Mouse (Mus musculus) hindbrain, embryonic 15.5 days (tissue): ENCODE data around the gene I830077J02Rik. TPM values are rescaled to one million over a fixed set of nuclear protein-coding genes. Genes with fewer than 3 reads are reported as not detected.
"Not testable (repeated sequence)": the region's sequence is repeated elsewhere in the genome, so short reads cannot be mapped to it uniquely, and the experiment has no call there.

Experiments used
- ATAC-seq: fragments of 200-750 bp; cut with Nextera tagmentation; 2 replicates; pipeline ENCODE4 v1.8.0; 2017; ENCODE audit warnings: low read depth, moderate number of reproducible peaks, moderate TSS enrichment; ENCODE audit not compliant: low FRiP score
- H3K27ac ChIP-seq: fragments of 300-500 bp; sonication (generic); replicated peaks from 2 replicates; pipeline ENCODE4 v1.5.1; 2015; ENCODE audit warnings: mild to moderate bottlenecking, inconsistent platforms
- H3K27me3 ChIP-seq: fragments of 300-500 bp; sonication (generic); 2 replicates; pipeline ENCODE4 v1.6.1; 2015; ENCODE audit warnings: control low read depth, inconsistent platforms
- H3K36me3 ChIP-seq: fragments of 300-500 bp; sonication (generic); 2 replicates; pipeline ENCODE4 v1.6.1; 2015; ENCODE audit warnings: control low read depth, inconsistent platforms
- H3K4me1 ChIP-seq: fragments of 300-500 bp; sonication (generic); replicated peaks from 2 replicates; pipeline ENCODE4 v1.6.1; 2015; ENCODE audit warnings: control low read depth, inconsistent platforms
- H3K4me2 ChIP-seq: fragments of 300-500 bp; sonication (generic); 2 replicates; pipeline ENCODE4 v1.6.1; 2015; ENCODE audit warnings: moderate library complexity, mild to moderate bottlenecking, inconsistent platforms
- H3K4me3 ChIP-seq: fragments of 300-500 bp; sonication (generic); 2 replicates; pipeline ENCODE4 v1.5.1; 2015; ENCODE audit warnings: mild to moderate bottlenecking, inconsistent platforms
- H3K9ac ChIP-seq: fragments of 300-500 bp; sonication (generic); 2 replicates; pipeline ENCODE4 v1.6.1; 2015; ENCODE audit warnings: inconsistent platforms
- H3K9me3 ChIP-seq: fragments of 300-500 bp; sonication (generic); 2 replicates; pipeline ENCODE4 v1.6.1; 2016; ENCODE audit warnings: control low read depth, inconsistent platforms
- WGBS: fragments of 180-500 bp; shearing (Covaris S2); methylation state at CpG from one replicate; pipeline ENCODE4 v1.1.7; 2015; 5-methylcytosine and 5-hydroxymethylcytosine counted together
- polyA plus RNA-seq: library from polyadenylated mRNA; unstranded; fragments of >200 nt; fragmentation: Nextera tagmentation; extraction: Ambion mirVana; gene quantifications from 2 replicates; pipeline ENCODE4 v1.2.1, GENCODE M21; 2015

The I830077J02Rik gene
- polyA plus RNA-seq, 1 experiment from 2014 or later = 0.17 TPM

- no peak for ATAC-seq
- H3K27me3 ChIP-seq = no peaks in the 10 kb centered on the region
- no peak overlapping the region for H3K9ac ChIP-seq
- WGBS = 69% methylated on average over 10 of the region's 10 CpGs
- no peaks in the 10 kb centered on the region for H3K4me1 ChIP-seq
- H3K36me3 ChIP-seq = no peaks in the 10 kb centered on the region
- no peak overlapping the region for H3K4me2 ChIP-seq
- H3K4me3 ChIP-seq = no peak overlapping the region
- H3K27ac ChIP-seq = no peak overlapping the region
- H3K9me3 ChIP-seq = no peaks in the 10 kb centered on the region
These were observed 14.7 kb downstream of the I830077J02Rik start for GRCm38 (mm10) chr3:105917656-105918354.

- H3K4me3 ChIP-seq, H3K27me3 ChIP-seq, H3K27ac ChIP-seq, H3K9ac ChIP-seq, H3K36me3 ChIP-seq, H3K4me1 ChIP-seq, H3K4me2 ChIP-seq, H3K9me3 ChIP-seq, ATAC-seq: not testable (repeated sequence)
These were observed 16.0 kb downstream of the I830077J02Rik start for GRCm38 (mm10) chr3:105916455-105916854.

- no peak overlapping the region for H3K9ac ChIP-seq
- H3K4me3 ChIP-seq = no peak overlapping the region
- H3K9me3 ChIP-seq = no peaks in the 10 kb centered on the region
- no peaks in the 10 kb centered on the region for H3K4me1 ChIP-seq
- no peak overlapping the region for H3K4me2 ChIP-seq
- H3K36me3 ChIP-seq = no peaks in the 10 kb centered on the region
- no peak overlapping the region for H3K27ac ChIP-seq
- H3K27me3 ChIP-seq = no peaks in the 10 kb centered on the region
- 60% methylated on average over 1 of the region's 1 CpGs for WGBS
- ATAC-seq = no peak
These were observed 17.2 kb downstream of the I830077J02Rik start for GRCm38 (mm10) chr3:105915281-105915680.

GRCm38 (mm10) chr3:105913839-105914681 is 18.4 kb downstream of the I830077J02Rik start:
- 80% methylated on average over 10 of the region's 10 CpGs for WGBS
- no peak overlapping the region for H3K4me3 ChIP-seq

GRCm38 (mm10) chr3:105912097-105912880 is 20.2 kb downstream of the I830077J02Rik start:
- H3K27ac ChIP-seq = no peak overlapping the region
- H3K9me3 ChIP-seq = no peaks in the 10 kb centered on the region
- no peak overlapping the region for H3K4me2 ChIP-seq
- no peak for ATAC-seq
- no peaks in the 10 kb centered on the region for H3K27me3 ChIP-seq
- H3K36me3 ChIP-seq = no peaks in the 10 kb centered on the region
- WGBS = 88% methylated on average over 9 of the region's 9 CpGs
- no peak overlapping the region for H3K9ac ChIP-seq
- no peaks in the 10 kb centered on the region for H3K4me1 ChIP-seq
- H3K4me3 ChIP-seq = no peak overlapping the region

More at GRCm38 (mm10) chr3:105913839-105914681, 18.4 kb downstream of the I830077J02Rik start:
- Histone ChIP-seq H3K4me2 (no peak overlapping the region), H3K36me3 (no peaks in the 10 kb centered on the region), H3K9ac (no peak overlapping the region), H3K27ac (no peak overlapping the region), H3K27me3 (no peaks in the 10 kb centered on the region), H3K4me1 (no peaks in the 10 kb centered on the region), H3K9me3 (no peaks in the 10 kb centered on the region)
- no peak for ATAC-seq

GRCm38 (mm10) chr3:105910519-105911190 is 21.8 kb downstream of the I830077J02Rik start:
- ATAC-seq = no peak
- H3K4me1 ChIP-seq = no peaks in the 10 kb centered on the region
- no peaks in the 10 kb centered on the region for H3K9me3 ChIP-seq
- no peak overlapping the region for H3K9ac ChIP-seq
- H3K4me2 ChIP-seq = no peak overlapping the region
- WGBS = 76% methylated on average over 11 of the region's 11 CpGs
- H3K36me3 ChIP-seq = no peaks in the 10 kb centered on the region
- H3K27me3 ChIP-seq = no peaks in the 10 kb centered on the region
- H3K27ac ChIP-seq = no peak overlapping the region
- H3K4me3 ChIP-seq = no peak overlapping the region

- no peaks in the 10 kb centered on the region for H3K36me3 ChIP-seq
- H3K27ac ChIP-seq = no peak overlapping the region
- no peak overlapping the region for H3K4me3 ChIP-seq
- 98% methylated on average over 4 of the region's 4 CpGs for WGBS
- no peaks in the 10 kb centered on the region for H3K9me3 ChIP-seq
- no peaks in the 10 kb centered on the region for H3K4me1 ChIP-seq
- H3K27me3 ChIP-seq = no peaks in the 10 kb centered on the region
- no peak for ATAC-seq
- H3K4me2 ChIP-seq = no peak overlapping the region
- no peak overlapping the region for H3K9ac ChIP-seq
These were observed 23.5 kb downstream of the I830077J02Rik start for GRCm38 (mm10) chr3:105908976-105909375.

GRCm38 (mm10) chr3:105907956-105908655 is 24.4 kb downstream of the I830077J02Rik start:
- no peaks in the 10 kb centered on the region for H3K4me1 ChIP-seq
- no peak overlapping the region for H3K4me3 ChIP-seq
- ATAC-seq = no peak
- H3K4me2 ChIP-seq = no peak overlapping the region
- no peak overlapping the region for H3K27ac ChIP-seq
- no peak overlapping the region for H3K9ac ChIP-seq
- no peaks in the 10 kb centered on the region for H3K36me3 ChIP-seq
- WGBS = 43% methylated on average over 9 of the region's 9 CpGs
- H3K9me3 ChIP-seq = no peaks in the 10 kb centered on the region
- no peaks in the 10 kb centered on the region for H3K27me3 ChIP-seq

- WGBS = 93% methylated on average over 9 of the region's 9 CpGs
- Histone ChIP-seq H3K36me3 (no peaks in the 10 kb centered on the region), H3K4me3 (no peak overlapping the region), H3K27ac (no peak overlapping the region), H3K9ac (no peak overlapping the region), H3K4me1 (no peaks in the 10 kb centered on the region), H3K27me3 (no peaks in the 10 kb centered on the region), H3K9me3 (no peaks in the 10 kb centered on the region), H3K4me2 (no peak overlapping the region)
- no peak for ATAC-seq
These were observed 27.7 kb downstream of the I830077J02Rik start for GRCm38 (mm10) chr3:105904721-105905120.

- WGBS = 85% methylated on average over 4 of the region's 4 CpGs
- H3K27me3 ChIP-seq = no peaks in the 10 kb centered on the region
- no peaks in the 10 kb centered on the region for H3K4me1 ChIP-seq
- H3K4me2 ChIP-seq = no peak overlapping the region
- H3K9me3 ChIP-seq = no peaks in the 10 kb centered on the region
- ATAC-seq = no peak
- H3K27ac ChIP-seq = no peak overlapping the region
- no peak overlapping the region for H3K9ac ChIP-seq
- no peaks in the 10 kb centered on the region for H3K36me3 ChIP-seq
- no peak overlapping the region for H3K4me3 ChIP-seq
These were observed 28.3 kb downstream of the I830077J02Rik start for GRCm38 (mm10) chr3:105904213-105904612.

GRCm38 (mm10) chr3:105901468-105901867 is 31.0 kb downstream of the I830077J02Rik start:
- Histone ChIP-seq H3K36me3 (no peaks in the 10 kb centered on the region), H3K4me1 (no peaks in the 10 kb centered on the region), H3K27me3 (no peaks in the 10 kb centered on the region), H3K27ac (no peak overlapping the region), H3K4me3 (no peak overlapping the region), H3K9ac (no peak overlapping the region), H3K9me3 (no peaks in the 10 kb centered on the region), H3K4me2 (no peak overlapping the region)
- 77% methylated on average over 4 of the region's 4 CpGs for WGBS
- no peak for ATAC-seq
